Mouse (Mus musculus) embryonic facial prominence, embryonic 12.5 days (tissue): ENCODE data around the gene Gnao1. TPM values are rescaled to one million over a fixed set of nuclear protein-coding genes. Genes with fewer than 3 reads are reported as not detected.

ENCODE experiments used
- ATAC-seq: fragments of 200-750 bp; cut with Nextera tagmentation; 2 replicates; pipeline ENCODE4 v1.8.0; 2017; ENCODE audit not compliant: insufficient number of reproducible peaks, insufficient read depth, low FRiP score, low TSS enrichment
- H3K27ac ChIP-seq: fragments of 300-500 bp; sonication (generic); 2 replicates; pipeline ENCODE4 v1.5.1; 2016; ENCODE audit warnings: mild to moderate bottlenecking
- H3K27me3 ChIP-seq: fragments of 300-500 bp; sonication (generic); 2 replicates; pipeline ENCODE4 v1.6.1; 2016; ENCODE audit warnings: mild to moderate bottlenecking, moderate library complexity
- H3K36me3 ChIP-seq: fragments of 300-500 bp; sonication (generic); 2 replicates; pipeline ENCODE4 v1.6.1; 2016; ENCODE audit warnings: mild to moderate bottlenecking
- H3K4me1 ChIP-seq: fragments of 300-500 bp; sonication (generic); 2 replicates; pipeline ENCODE4 v1.6.1; 2016
- H3K4me2 ChIP-seq: fragments of 300-500 bp; sonication (generic); replicated peaks from 2 replicates; pipeline ENCODE4 v1.6.1; 2016; ENCODE audit warnings: mild to moderate bottlenecking, moderate library complexity
- H3K4me3 ChIP-seq: fragments of 300-500 bp; sonication (generic); 2 replicates; pipeline ENCODE4 v1.5.1; 2016; ENCODE audit warnings: mild to moderate bottlenecking
- H3K9ac ChIP-seq: fragments of 300-500 bp; sonication (generic); 2 replicates; pipeline ENCODE4 v1.6.1; 2016; ENCODE audit warnings: mild to moderate bottlenecking, moderate library complexity
- H3K9me3 ChIP-seq: fragments of 300-500 bp; sonication (generic); 2 replicates; pipeline ENCODE4 v1.6.1; 2016; ENCODE audit warnings: mild to moderate bottlenecking, moderate library complexity
- WGBS: fragments of 180-500 bp; shearing (Covaris S2); methylation state at CpG from one replicate; pipeline ENCODE4 v1.1.7; 2016; 5-methylcytosine and 5-hydroxymethylcytosine counted together
- polyA plus RNA-seq: library from polyadenylated mRNA; unstranded; fragments of >200 nt; fragmentation: Nextera tagmentation; extraction: Ambion mirVana; gene quantifications from 2 replicates; pipeline ENCODE4 v1.2.1, GENCODE M21; 2016

Gene Gnao1
- polyA plus RNA-seq, 1 experiment from 2014 or later, result 12.9 TPM

- H3K9me3 ChIP-seq, result no peaks in the 10 kb centered on the region
- H3K36me3 ChIP-seq, result 0 out of 2 replicates have a peak, but pooled peaks cover 5% of the 10 kb centered on the region
- no peaks in the 10 kb centered on the region for H3K27me3 ChIP-seq
- H3K27ac ChIP-seq, result no peak overlapping the region
- H3K4me2 ChIP-seq, result no peak overlapping the region
- 76% methylated on average over 6 of the region's 6 CpGs for WGBS
- H3K4me1 ChIP-seq, result no peaks in the 10 kb centered on the region
- no peak for ATAC-seq
- no peak overlapping the region for H3K4me3 ChIP-seq
- H3K9ac ChIP-seq, result no peak overlapping the region
Measured at GRCm38 (mm10) chr8:93960909-93961308, 151.1 kb downstream of the Gnao1 start.

GRCm38 (mm10) chr8:93968293-93968692 lies 158.5 kb downstream of the Gnao1 start:
- Histone ChIP-seq H3K9me3 (no peaks in the 10 kb centered on the region), H3K27me3 (no peaks in the 10 kb centered on the region), H3K36me3 (peaks cover 28% of the 10 kb centered on the region), H3K4me3 (no peak overlapping the region), H3K4me1 (peaks cover 12% of the 10 kb centered on the region), H3K4me2 (no peak overlapping the region), H3K9ac (no peak overlapping the region), H3K27ac (no peak overlapping the region)
- WGBS, result 64% methylated on average over 6 of the region's 6 CpGs
- ATAC-seq, result 0 out of 2 replicates have a peak, but pooled peaks have one; percentile 23

- ATAC-seq, result no peak
- no peak overlapping the region for H3K27ac ChIP-seq
- peaks cover 12% of the 10 kb centered on the region for H3K4me1 ChIP-seq
- H3K36me3 ChIP-seq, result peaks cover 43% of the 10 kb centered on the region
- no peaks in the 10 kb centered on the region for H3K27me3 ChIP-seq
- 52% methylated on average over 7 of the region's 7 CpGs for WGBS
- H3K4me2 ChIP-seq, result no peak overlapping the region
- no peak overlapping the region for H3K4me3 ChIP-seq
- no peak overlapping the region for H3K9ac ChIP-seq
- no peaks in the 10 kb centered on the region for H3K9me3 ChIP-seq
Measured at GRCm38 (mm10) chr8:93969626-93970340, 160.0 kb downstream of the Gnao1 start.

- Histone ChIP-seq H3K4me1 (peaks cover 12% of the 10 kb centered on the region), H3K9me3 (no peaks in the 10 kb centered on the region), H3K27ac (no peak overlapping the region), H3K36me3 (peaks cover 57% of the 10 kb centered on the region), H3K4me3 (no peak overlapping the region), H3K27me3 (no peaks in the 10 kb centered on the region), H3K4me2 (no peak overlapping the region), H3K9ac (no peak overlapping the region)
- 94% methylated on average over 10 of the region's 10 CpGs for WGBS
- ATAC-seq, result no peak
Measured at GRCm38 (mm10) chr8:93971451-93971850, 161.7 kb downstream of the Gnao1 start.

GRCm38 (mm10) chr8:93972211-93972610 lies 162.4 kb downstream of the Gnao1 start:
- H3K9ac ChIP-seq, result no peak overlapping the region
- no peaks in the 10 kb centered on the region for H3K27me3 ChIP-seq
- no peak overlapping the region for H3K4me3 ChIP-seq
- no peak for ATAC-seq
- H3K4me2 ChIP-seq, result no peak overlapping the region
- H3K4me1 ChIP-seq, result peaks cover 12% of the 10 kb centered on the region
- WGBS, result 82% methylated on average over 5 of the region's 5 CpGs
- H3K9me3 ChIP-seq, result no peaks in the 10 kb centered on the region
- H3K27ac ChIP-seq, result no peak overlapping the region
- peaks cover 61% of the 10 kb centered on the region for H3K36me3 ChIP-seq

GRCm38 (mm10) chr8:93972971-93973734 lies 163.4 kb downstream of the Gnao1 start:
- Histone ChIP-seq H3K27ac (no peak overlapping the region), H3K9me3 (no peaks in the 10 kb centered on the region), H3K36me3 (peaks cover 67% of the 10 kb centered on the region), H3K27me3 (no peaks in the 10 kb centered on the region), H3K9ac (no peak overlapping the region), H3K4me1 (peaks cover 12% of the 10 kb centered on the region), H3K4me3 (no peak overlapping the region), H3K4me2 (no peak overlapping the region)
- no peak for ATAC-seq
- WGBS, result 82% methylated on average over 14 of the region's 14 CpGs

GRCm38 (mm10) chr8:93973831-93974375 lies 164.1 kb downstream of the Gnao1 start:
- H3K9me3 ChIP-seq, result no peaks in the 10 kb centered on the region
- no peak overlapping the region for H3K4me2 ChIP-seq
- ATAC-seq, result no peak
- WGBS, result 93% methylated on average over 13 of the region's 13 CpGs
- no peak overlapping the region for H3K4me3 ChIP-seq
- H3K4me1 ChIP-seq, result peaks cover 8% of the 10 kb centered on the region
- no peak overlapping the region for H3K9ac ChIP-seq
- peaks cover 75% of the 10 kb centered on the region for H3K36me3 ChIP-seq
- H3K27ac ChIP-seq, result no peak overlapping the region
- no peaks in the 10 kb centered on the region for H3K27me3 ChIP-seq

- whole genome bisulfite sequencing, result 80% methylated on average over 11 of the region's 11 CpGs
- no peak overlapping the region for H3K4me2 ChIP-seq
- H3K9ac ChIP-seq, result no peak overlapping the region
- no peak for ATAC-seq
- H3K27me3 ChIP-seq, result no peaks in the 10 kb centered on the region
- H3K27ac ChIP-seq, result no peak overlapping the region
- H3K36me3 ChIP-seq, result peaks cover 83% of the 10 kb centered on the region
- H3K4me3 ChIP-seq, result no peak overlapping the region
- no peaks in the 10 kb centered on the region for H3K9me3 ChIP-seq
- H3K4me1 ChIP-seq, result peaks cover 2% of the 10 kb centered on the region; the same call in 1 of the 2 replicates
Measured at GRCm38 (mm10) chr8:93974602-93975186, 164.9 kb downstream of the Gnao1 start.

GRCm38 (mm10) chr8:93975358-93975757 lies 165.6 kb downstream of the Gnao1 start:
- Histone ChIP-seq H3K4me3 (no peak overlapping the region), H3K36me3 (peaks cover 86% of the 10 kb centered on the region), H3K4me1 (no peaks in the 10 kb centered on the region), H3K27me3 (no peaks in the 10 kb centered on the region), H3K4me2 (no peak overlapping the region), H3K27ac (no peak overlapping the region), H3K9me3 (no peaks in the 10 kb centered on the region), H3K9ac (no peak overlapping the region)
- WGBS, result 93% methylated on average over 2 of the region's 2 CpGs
- no peak for ATAC-seq

GRCm38 (mm10) chr8:93976446-93977211 lies 166.9 kb downstream of the Gnao1 start:
- H3K27ac ChIP-seq, result no peak overlapping the region
- no peak overlapping the region for H3K9ac ChIP-seq
- H3K27me3 ChIP-seq, result no peaks in the 10 kb centered on the region
- H3K9me3 ChIP-seq, result no peaks in the 10 kb centered on the region
- WGBS, result 82% methylated on average over 6 of the region's 6 CpGs
- H3K4me2 ChIP-seq, result no peak overlapping the region
- H3K36me3 ChIP-seq, result peaks cover 86% of the 10 kb centered on the region
- ATAC-seq, result no peak
- no peak overlapping the region for H3K4me3 ChIP-seq
- no peaks in the 10 kb centered on the region for H3K4me1 ChIP-seq

GRCm38 (mm10) chr8:93980141-93980540 lies 170.4 kb downstream of the Gnao1 start:
- no peak overlapping the region for H3K4me3 ChIP-seq
- H3K9me3 ChIP-seq, result no peaks in the 10 kb centered on the region
- H3K27ac ChIP-seq, result no peak overlapping the region
- H3K36me3 ChIP-seq, result peaks cover 81% of the 10 kb centered on the region
- ATAC-seq, result no peak
- WGBS, result 93% methylated on average over 4 of the region's 4 CpGs
- no peaks in the 10 kb centered on the region for H3K4me1 ChIP-seq
- H3K4me2 ChIP-seq, result no peak overlapping the region
- H3K27me3 ChIP-seq, result no peaks in the 10 kb centered on the region
- no peak overlapping the region for H3K9ac ChIP-seq
